Mouse (Mus musculus): Measurements from ENCODE around the gene Kel. TPM values are rescaled to one million over a fixed set of nuclear protein-coding genes. Genes with fewer than 3 reads are reported as not detected.

Kel gene
- polyA plus RNA-seq, 1 experiment from 2014 or later, result 2.3 TPM

GRCm38 (mm10) chr6:41646220-41646619 lies 57.9 kb downstream of the Kel start:
- H3K27me3 ChIP-seq, result no peaks in the 10 kb centered on the region
- 75% methylated on average over 3 of the region's 3 CpGs for WGBS
- ATAC-seq (replicated peaks; ENCODE audit: insufficient number of reproducible peaks, insufficient read depth, low FRiP score, low read depth), result no peak
- H3K9me3 ChIP-seq (replicated peaks), result no peaks in the 10 kb centered on the region
- H3K27ac ChIP-seq, result no peak overlapping the region
- no peak overlapping the region for H3K9ac ChIP-seq
- no peak overlapping the region for H3K4me3 ChIP-seq
- H3K4me2 ChIP-seq, result no peak overlapping the region
- no peaks in the 10 kb centered on the region for H3K4me1 ChIP-seq (replicated peaks)
- H3K36me3 ChIP-seq, result no peaks in the 10 kb centered on the region

DNA sequence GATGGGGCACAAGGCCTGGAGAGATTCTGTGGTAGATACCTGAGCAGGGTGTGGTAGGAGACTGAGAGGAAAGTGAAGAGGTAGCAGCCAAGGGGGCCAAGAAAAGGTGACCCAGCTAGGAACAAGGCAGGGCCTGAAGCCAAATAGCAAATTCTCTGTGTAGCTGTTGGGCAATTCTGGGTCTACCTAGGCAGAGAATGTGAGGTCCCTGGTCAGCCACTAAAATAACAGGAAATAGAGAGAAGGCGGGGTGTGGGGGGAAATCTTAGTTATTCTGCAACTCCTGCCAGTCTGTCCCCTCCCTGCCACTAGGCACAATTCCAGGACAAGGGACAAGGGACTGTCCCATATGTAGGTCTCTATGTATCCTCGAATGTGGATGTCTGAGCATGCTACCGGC lies 60.9 kb downstream of the Kel start:
- Histone ChIP-seq H3K4me3 (no peak overlapping the region), H3K27ac (no peak overlapping the region), H3K27me3 (no peaks in the 10 kb centered on the region), H3K4me1 (replicated peaks) (no peaks in the 10 kb centered on the region), H3K9ac (no peak overlapping the region), H3K36me3 (no peaks in the 10 kb centered on the region), H3K9me3 (replicated peaks) (no peaks in the 10 kb centered on the region), H3K4me2 (no peak overlapping the region)
- no peak for ATAC-seq (replicated peaks; ENCODE audit: insufficient number of reproducible peaks, insufficient read depth, low FRiP score, low read depth)
- 88% methylated on average over 3 of the region's 3 CpGs for WGBS

GRCm38 (mm10) chr6:41642765-41643164 lies 61.4 kb downstream of the Kel start:
- no peak overlapping the region for H3K4me3 ChIP-seq
- H3K4me1 ChIP-seq (replicated peaks), result no peaks in the 10 kb centered on the region
- no peak overlapping the region for H3K9ac ChIP-seq
- no peaks in the 10 kb centered on the region for H3K36me3 ChIP-seq
- no peak overlapping the region for H3K27ac ChIP-seq
- ATAC-seq (replicated peaks; ENCODE audit: insufficient number of reproducible peaks, insufficient read depth, low FRiP score, low read depth), result no peak
- no peaks in the 10 kb centered on the region for H3K9me3 ChIP-seq (replicated peaks)
- H3K4me2 ChIP-seq, result no peak overlapping the region
- no peaks in the 10 kb centered on the region for H3K27me3 ChIP-seq
- 82% methylated on average over 4 of the region's 4 CpGs for WGBS

- Histone ChIP-seq H3K27me3 (no peaks in the 10 kb centered on the region), H3K9me3 (replicated peaks) (no peaks in the 10 kb centered on the region), H3K27ac (no peak overlapping the region), H3K4me3 (no peak overlapping the region), H3K9ac (no peak overlapping the region), H3K4me1 (replicated peaks) (no peaks in the 10 kb centered on the region), H3K4me2 (no peak overlapping the region), H3K36me3 (no peaks in the 10 kb centered on the region)
- ATAC-seq (replicated peaks; ENCODE audit: insufficient number of reproducible peaks, insufficient read depth, low FRiP score, low read depth), result no peak
- 50% methylated on average over 6 of the region's 6 CpGs for WGBS
Observed at GRCm38 (mm10) chr6:41641173-41641866, 62.8 kb downstream of the Kel start.

- Histone ChIP-seq H3K36me3 (no peaks in the 10 kb centered on the region), H3K27me3 (no peaks in the 10 kb centered on the region), H3K4me3 (no peak overlapping the region), H3K4me1 (replicated peaks) (no peaks in the 10 kb centered on the region), H3K4me2 (no peak overlapping the region), H3K9me3 (replicated peaks) (no peaks in the 10 kb centered on the region), H3K27ac (no peak overlapping the region), H3K9ac (no peak overlapping the region)
- no peak for ATAC-seq (replicated peaks; ENCODE audit: insufficient number of reproducible peaks, insufficient read depth, low FRiP score, low read depth)
- 69% methylated on average over 3 of the region's 3 CpGs for whole genome bisulfite sequencing
Observed at GRCm38 (mm10) chr6:41640449-41640848, 63.7 kb downstream of the Kel start.

GRCm38 (mm10) chr6:41637927-41638506 lies 66.1 kb downstream of the Kel start:
- 64% methylated on average over 6 of the region's 6 CpGs for WGBS

DNA sequence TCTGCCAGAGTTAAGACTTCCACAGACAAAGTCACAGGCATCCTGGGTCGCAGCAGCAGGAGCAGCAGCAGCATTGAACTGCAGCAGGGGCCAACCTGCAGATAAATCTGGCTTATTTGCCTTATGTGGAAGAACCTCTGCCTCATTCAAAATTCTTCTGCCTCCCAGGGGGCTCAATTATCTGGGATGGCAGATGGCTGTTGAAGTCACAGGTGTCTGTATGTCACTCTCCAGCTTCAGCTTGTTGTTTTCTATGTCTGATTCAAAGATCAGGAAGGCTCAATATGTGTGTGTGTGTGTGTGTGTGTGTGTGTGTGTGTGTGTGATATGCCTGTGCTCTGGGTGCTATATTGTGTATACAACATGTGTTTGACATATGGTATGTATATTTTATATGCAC lies 66.7 kb downstream of the Kel start:
- Histone ChIP-seq H3K4me3 (no peak overlapping the region), H3K9me3 (replicated peaks) (no peaks in the 10 kb centered on the region), H3K4me1 (replicated peaks) (no peaks in the 10 kb centered on the region), H3K9ac (no peak overlapping the region), H3K27me3 (no peaks in the 10 kb centered on the region), H3K4me2 (no peak overlapping the region), H3K27ac (no peak overlapping the region), H3K36me3 (no peaks in the 10 kb centered on the region)
- ATAC-seq (replicated peaks; ENCODE audit: insufficient number of reproducible peaks, insufficient read depth, low FRiP score, low read depth), result no peak
- WGBS, result 20% methylated on average over 1 of the region's 1 CpGs

More at GRCm38 (mm10) chr6:41637927-41638506, 66.1 kb downstream of the Kel start:
- H3K27ac ChIP-seq, result no peak overlapping the region
- no peak overlapping the region for H3K4me2 ChIP-seq
- H3K36me3 ChIP-seq, result no peaks in the 10 kb centered on the region
- H3K4me1 ChIP-seq (replicated peaks), result no peaks in the 10 kb centered on the region
- ATAC-seq (replicated peaks; ENCODE audit: insufficient number of reproducible peaks, insufficient read depth, low FRiP score, low read depth), result no peak
- no peak overlapping the region for H3K4me3 ChIP-seq
- H3K9me3 ChIP-seq (replicated peaks), result no peaks in the 10 kb centered on the region
- no peak overlapping the region for H3K9ac ChIP-seq
- H3K27me3 ChIP-seq, result no peaks in the 10 kb centered on the region

Other genes starting within 250 kb of the Kel start
- not detected in 2 replicates for gene Prss1, start 245.4 kb downstream of the Kel start, polyA plus RNA-seq (2015; fragmentation: Nextera tagmentation; extraction: Ambion mirVana)
- not detected in 2 replicates for gene Prss2, start 182.6 kb downstream of the Kel start, polyA plus RNA-seq (2015; fragmentation: Nextera tagmentation; extraction: Ambion mirVana)
- gene Ephb6, start 98.9 kb downstream of the Kel start, polyA plus RNA-seq (2015; fragmentation: Nextera tagmentation; extraction: Ambion mirVana), result 5.2 and 8.5 TPM in 2 replicates
- 0.11 TPM in 1 of 2 replicates, not detected in the other for gene Trpv6, start 67.9 kb downstream of the Kel start, polyA plus RNA-seq (2015; fragmentation: Nextera tagmentation; extraction: Ambion mirVana)
- not detected in 2 replicates for gene Trpv5, start 23.6 kb downstream of the Kel start, polyA plus RNA-seq (2015; fragmentation: Nextera tagmentation; extraction: Ambion mirVana)
- gene Llcfc1, start 19.9 kb downstream of the Kel start, polyA plus RNA-seq (2015; fragmentation: Nextera tagmentation; extraction: Ambion mirVana), result not detected in 2 replicates
- gene Olfr459, start 70.8 kb upstream of the Kel start, polyA plus RNA-seq (2015; fragmentation: Nextera tagmentation; extraction: Ambion mirVana), result not detected in 2 replicates
- not detected in 2 replicates for gene Pip, start 143.2 kb upstream of the Kel start, polyA plus RNA-seq (2015; fragmentation: Nextera tagmentation; extraction: Ambion mirVana)
- not detected in 2 replicates for gene Sval2, start 148.7 kb upstream of the Kel start, polyA plus RNA-seq (2015; fragmentation: Nextera tagmentation; extraction: Ambion mirVana)
- not detected in 2 replicates for gene Sval1, start 247.3 kb upstream of the Kel start, polyA plus RNA-seq (2015; fragmentation: Nextera tagmentation; extraction: Ambion mirVana)